Mouse (Mus musculus): Measurements from ENCODE around the gene Rab3d.

- TF ChIP-seq CHD2 (IDR thresholded peaks at IDR 0.05; ENCODE audit: low read length) (no peak), CTCF (IDR thresholded peaks at IDR 0.05 in 2 of 3, conservative IDR thresholded peaks at IDR 0.05 in 1 of 3; ENCODE audit: control insufficient read depth in 1 of 3, insufficient read depth in 1 of 3, low read depth in 2 of 3, low read length in 3 of 3, poor library complexity in 1 of 3, severe bottlenecking in 1 of 3) (no peak), POLR2A (IDR thresholded peaks at IDR 0.05; ENCODE audit: control insufficient read depth in 1 of 2, insufficient read depth in 1 of 2, low read depth in 1 of 2, low read length in 2 of 2, poor library complexity in 1 of 2) (no peak), ZC3H11A (IDR thresholded peaks at IDR 0.05; ENCODE audit: low read depth, low read length) (no peak), ZNF384 (IDR thresholded peaks at IDR 0.05; ENCODE audit: low read depth, low read length) (no peak), MYC (IDR thresholded peaks at IDR 0.05; ENCODE audit: low read depth, low read length) (no peak), EP300 (IDR thresholded peaks at IDR 0.05; ENCODE audit: low read depth in 1 of 2, low read length in 2 of 2) (no peak), GABPA (IDR thresholded peaks at IDR 0.05; ENCODE audit: low read depth, low read length) (no peak), UBTF (IDR thresholded peaks at IDR 0.05; ENCODE audit: borderline replicate concordance, insufficient read depth, low read depth, low read length) (no peak), MAZ (IDR thresholded peaks at IDR 0.05; ENCODE audit: low read depth, low read length) (no peak), CHD1 (IDR thresholded peaks at IDR 0.05; ENCODE audit: low read depth, low read length) (no peak), SIN3A (IDR thresholded peaks at IDR 0.05; ENCODE audit: low read length) (no peak)
These were observed 55.8 kb downstream of the Rab3d start for GRCm38 (mm10) chr9:21862181-21862580.
